Mouse (Mus musculus) small intestine, adult 2 months (tissue): ENCODE results near the gene Nfib.

Source experiments
- CTCF ChIP-seq: fragments of 200-500 bp; IDR thresholded peaks from 2 replicates; pipeline ENCODE4 v1.5.1; 2012; ENCODE audit warnings: low read depth, mild to moderate bottlenecking, control low read depth, inconsistent platforms, low read length, moderate library complexity, mixed read lengths; ENCODE audit not compliant: insufficient replicate concordance, insufficient read length; ENCODE audit errors: extremely low read depth
- POLR2A ChIP-seq: fragments of 200-500 bp; IDR thresholded peaks from 2 replicates; pipeline ENCODE4 v1.6.1; 2012; ENCODE audit warnings: low read depth, mild to moderate bottlenecking, control low read depth, inconsistent platforms, low read length, moderate library complexity

DNA sequence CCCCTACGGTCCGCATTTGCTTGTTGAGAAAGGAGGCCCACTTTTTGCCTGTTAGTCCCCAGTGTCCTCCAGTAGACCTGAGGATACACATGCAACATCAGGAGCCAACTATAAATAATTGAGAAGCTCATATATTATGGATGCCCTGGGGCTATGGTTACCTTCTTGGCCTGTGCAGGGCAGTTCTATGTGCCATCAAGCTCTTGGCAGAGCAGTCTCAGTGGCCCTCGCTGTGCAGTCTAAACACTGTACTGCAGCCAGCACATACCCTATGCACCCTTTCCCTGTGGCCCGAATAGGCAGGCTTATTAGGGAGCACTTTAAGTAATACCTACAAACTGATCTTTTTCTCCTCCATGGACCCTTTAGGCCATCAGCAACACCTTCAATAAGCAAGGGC, 185.6 kb downstream of the Nfib start:
- TF ChIP-seq CTCF (no peak), POLR2A (no peak)
